Mouse (Mus musculus): ENCODE results near the gene Map3k14. TPM values are rescaled to one million over a fixed set of nuclear protein-coding genes. Genes with fewer than 3 reads are reported as not detected.

The Map3k14 gene
- polyA plus RNA-seq, 1 experiment = 8.6 TPM

DNA sequence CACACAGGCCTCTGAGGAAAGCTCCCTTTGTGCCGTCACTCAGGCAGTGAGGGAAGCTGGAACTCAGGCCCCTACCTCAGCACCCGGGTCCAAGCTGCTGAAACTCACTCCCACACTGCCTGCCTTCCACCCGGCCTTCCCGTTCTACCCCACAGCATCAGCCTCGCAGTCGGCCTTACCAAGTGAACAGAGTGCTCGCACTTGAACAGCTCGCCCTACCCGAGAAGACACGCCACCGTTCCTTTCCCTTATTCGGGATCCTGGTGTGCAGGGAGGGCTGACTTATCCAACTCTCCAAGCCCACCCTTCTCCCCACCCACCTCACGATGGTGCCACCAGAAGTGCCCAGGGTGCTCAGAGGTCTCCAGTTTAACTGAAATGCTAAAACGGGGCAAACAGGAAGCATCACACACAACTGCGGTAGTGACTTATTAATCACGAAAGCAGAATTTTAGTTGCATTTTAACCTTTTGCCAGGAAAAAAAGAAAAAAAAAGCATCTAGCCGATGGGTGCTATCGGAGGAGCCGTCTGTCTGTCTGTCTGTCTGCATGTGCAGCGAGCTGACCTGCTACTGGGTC, 2.8 kb downstream of the Map3k14 start:
- DNase-seq = peak; percentile 79
- Histone ChIP-seq H3K27me3 (replicated peaks; ENCODE audit: control insufficient read depth, insufficient read depth, low read length) (no peaks in the 10 kb centered on the region), H3K4me3 (ENCODE audit: insufficient read depth, low read depth, low read length) (peak overlapping the region; percentile 44), H3K36me3 (ENCODE audit: control insufficient read depth, insufficient read depth, low read length) (no peaks in the 10 kb centered on the region), H3K27ac (ENCODE audit: insufficient read depth, low read depth, low read length) (peak overlapping the region; percentile 39), H3K4me1 (ENCODE audit: control insufficient read depth, insufficient read depth, low read length) (peaks cover 36% of the 10 kb centered on the region)
- 31% methylated on average over 20 of the region's 20 CpGs for WGBS
- no peak for TF ChIP-seq POLR2A (IDR thresholded peaks at IDR 0.05; ENCODE audit: low read depth, low read length)
- TF ChIP-seq CTCF (conservative IDR thresholded peaks at IDR 0.05; ENCODE audit: insufficient read depth, insufficient read length, low read depth, low read length) = no peak

DNA sequence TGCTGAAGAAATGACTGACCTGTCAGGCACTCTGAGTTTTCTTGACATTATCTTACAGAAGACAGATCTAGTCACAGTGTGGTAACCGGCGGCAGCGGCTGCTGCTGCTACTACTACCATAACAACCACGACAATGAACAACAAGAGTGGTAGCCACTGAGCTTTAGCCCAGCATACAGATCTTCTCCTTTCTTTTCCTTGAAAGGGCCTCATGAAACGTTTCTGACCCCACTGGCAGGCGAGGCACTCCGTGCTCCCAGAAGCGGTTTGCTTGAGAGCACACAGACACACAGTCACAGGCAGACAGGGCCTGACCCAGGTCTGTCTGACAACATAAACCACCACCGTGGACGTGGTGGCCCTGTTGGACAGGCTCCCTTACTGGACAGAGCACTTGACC, 3.7 kb downstream of the Map3k14 start:
- Histone ChIP-seq H3K4me1 (ENCODE audit: control insufficient read depth, insufficient read depth, low read length) (peaks cover 39% of the 10 kb centered on the region), H3K27me3 (replicated peaks; ENCODE audit: control insufficient read depth, insufficient read depth, low read length) (no peaks in the 10 kb centered on the region), H3K36me3 (ENCODE audit: control insufficient read depth, insufficient read depth, low read length) (no peaks in the 10 kb centered on the region), H3K4me3 (ENCODE audit: insufficient read depth, low read depth, low read length) (no peak overlapping the region), H3K27ac (ENCODE audit: insufficient read depth, low read depth, low read length) (peak overlapping the region; percentile 6; the same call in 1 of the 2 replicates)
- TF ChIP-seq POLR2A (IDR thresholded peaks at IDR 0.05; ENCODE audit: low read depth, low read length) = no peak
- TF ChIP-seq CTCF (conservative IDR thresholded peaks at IDR 0.05; ENCODE audit: insufficient read depth, insufficient read length, low read depth, low read length) = no peak
- WGBS = 40% methylated on average over 10 of the region's 10 CpGs
- DNase-seq = peak; percentile 36

- WGBS = 40% methylated on average over 20 of the region's 20 CpGs
- Histone ChIP-seq H3K4me3 (ENCODE audit: insufficient read depth, low read depth, low read length) (peak overlapping the region; percentile 2; the same call in 1 of the 2 replicates), H3K27ac (ENCODE audit: insufficient read depth, low read depth, low read length) (peak overlapping the region; percentile 66), H3K36me3 (ENCODE audit: control insufficient read depth, insufficient read depth, low read length) (no peaks in the 10 kb centered on the region), H3K27me3 (replicated peaks; ENCODE audit: control insufficient read depth, insufficient read depth, low read length) (no peaks in the 10 kb centered on the region), H3K4me1 (ENCODE audit: control insufficient read depth, insufficient read depth, low read length) (peaks cover 36% of the 10 kb centered on the region)
- peak; percentile 66 for DNase-seq
- no peak for TF ChIP-seq POLR2A (IDR thresholded peaks at IDR 0.05; ENCODE audit: low read depth, low read length)
- TF ChIP-seq CTCF (conservative IDR thresholded peaks at IDR 0.05; ENCODE audit: insufficient read depth, insufficient read length, low read depth, low read length) = no peak
These were observed 4.6 kb downstream of the Map3k14 start for GRCm38 (mm10) chr11:103262412-103263267.

DNA sequence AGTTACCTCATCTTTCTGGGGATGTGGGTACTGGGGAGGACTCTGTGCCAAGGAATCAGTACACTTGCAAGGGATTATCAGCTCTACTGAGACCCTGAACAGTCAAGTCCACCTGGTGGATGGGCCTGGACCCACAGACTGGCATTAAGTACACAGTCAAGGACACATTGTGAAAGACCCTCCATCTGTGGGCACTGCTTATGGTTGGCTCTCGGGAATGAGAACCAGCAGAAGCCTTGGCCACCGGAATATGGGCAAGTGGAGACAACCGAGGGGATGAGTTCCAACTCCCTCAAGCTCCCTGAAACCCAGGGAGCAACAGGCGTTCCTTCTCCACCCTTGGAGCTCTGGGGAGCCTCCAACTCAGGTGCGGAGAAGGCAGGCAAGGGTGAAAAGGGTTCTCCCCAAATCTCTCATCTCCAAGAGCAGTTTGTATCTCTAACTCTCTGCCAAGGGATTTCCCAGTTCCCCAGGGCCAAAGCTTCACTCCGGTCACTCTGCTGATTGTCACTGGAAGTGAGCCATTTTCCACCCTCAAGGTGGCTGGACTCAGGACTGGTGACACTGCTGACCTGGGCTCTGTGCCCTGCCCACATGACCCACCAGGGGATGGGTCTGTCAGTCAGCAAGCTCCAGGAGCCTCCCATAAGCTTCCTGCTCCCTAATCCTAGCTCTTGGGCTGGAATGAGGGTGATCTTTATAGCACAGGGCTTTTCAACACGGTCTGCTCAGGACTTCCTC, 5.4 kb downstream of the Map3k14 start:
- DNase-seq = peak; percentile 84
- WGBS = 68% methylated on average over 7 of the region's 7 CpGs
- TF ChIP-seq CTCF (conservative IDR thresholded peaks at IDR 0.05; ENCODE audit: insufficient read depth, insufficient read length, low read depth, low read length) (no peak), POLR2A (IDR thresholded peaks at IDR 0.05; ENCODE audit: low read depth, low read length) (no peak)
- Histone ChIP-seq H3K36me3 (ENCODE audit: control insufficient read depth, insufficient read depth, low read length) (no peaks in the 10 kb centered on the region), H3K4me1 (ENCODE audit: control insufficient read depth, insufficient read depth, low read length) (peaks cover 36% of the 10 kb centered on the region), H3K27me3 (replicated peaks; ENCODE audit: control insufficient read depth, insufficient read depth, low read length) (no peaks in the 10 kb centered on the region), H3K4me3 (ENCODE audit: insufficient read depth, low read depth, low read length) (0 out of 2 replicates have a peak overlapping the region, but pooled peaks have one; percentile 2), H3K27ac (ENCODE audit: insufficient read depth, low read depth, low read length) (peak overlapping the region; percentile 66)

DNA sequence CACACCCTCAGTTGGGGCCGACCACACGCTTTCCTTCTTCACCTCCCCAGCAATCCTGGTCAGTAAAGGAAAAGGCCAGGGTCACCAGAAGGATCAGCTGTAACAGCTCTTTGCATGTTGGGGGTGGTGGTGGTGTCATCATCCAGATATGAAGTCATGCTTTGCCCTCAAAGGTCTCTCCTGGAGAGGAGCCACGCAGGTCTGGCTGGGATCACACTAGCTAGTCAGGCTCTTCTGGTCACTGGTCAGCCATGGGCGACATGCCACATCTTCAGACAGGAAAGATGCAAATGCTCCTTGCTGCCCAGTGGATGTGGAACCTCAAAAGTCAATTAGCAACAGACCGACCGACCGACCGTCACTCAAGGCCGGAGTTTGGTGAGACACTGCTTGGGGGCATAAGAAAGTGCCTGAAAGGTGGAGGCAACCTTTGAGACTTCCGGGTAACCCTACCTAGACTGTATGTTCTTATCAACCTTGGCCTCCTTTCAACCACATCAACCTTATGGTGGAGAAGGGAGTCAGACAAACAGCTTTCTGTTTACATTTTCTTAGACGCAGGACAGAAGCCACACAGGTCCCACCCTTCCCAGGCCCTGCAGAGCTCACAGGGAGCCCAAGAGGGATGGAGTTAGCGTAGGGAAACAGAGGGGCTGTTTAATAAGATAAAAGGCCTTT, 6.6 kb downstream of the Map3k14 start:
- H3K4me3 ChIP-seq (ENCODE audit: insufficient read depth, low read depth, low read length) = no peak overlapping the region
- peak; percentile 40 for DNase-seq
- H3K27ac ChIP-seq (ENCODE audit: insufficient read depth, low read depth, low read length) = peak overlapping the region; percentile 44
- H3K27me3 ChIP-seq (replicated peaks; ENCODE audit: control insufficient read depth, insufficient read depth, low read length) = no peaks in the 10 kb centered on the region
- TF ChIP-seq POLR2A (IDR thresholded peaks at IDR 0.05; ENCODE audit: low read depth, low read length) (no peak), CTCF (conservative IDR thresholded peaks at IDR 0.05; ENCODE audit: insufficient read depth, insufficient read length, low read depth, low read length) (no peak)
- H3K4me1 ChIP-seq (ENCODE audit: control insufficient read depth, insufficient read depth, low read length) = peaks cover 25% of the 10 kb centered on the region
- no peaks in the 10 kb centered on the region for H3K36me3 ChIP-seq (ENCODE audit: control insufficient read depth, insufficient read depth, low read length)
- 69% methylated on average over 12 of the region's 12 CpGs for WGBS

DNA sequence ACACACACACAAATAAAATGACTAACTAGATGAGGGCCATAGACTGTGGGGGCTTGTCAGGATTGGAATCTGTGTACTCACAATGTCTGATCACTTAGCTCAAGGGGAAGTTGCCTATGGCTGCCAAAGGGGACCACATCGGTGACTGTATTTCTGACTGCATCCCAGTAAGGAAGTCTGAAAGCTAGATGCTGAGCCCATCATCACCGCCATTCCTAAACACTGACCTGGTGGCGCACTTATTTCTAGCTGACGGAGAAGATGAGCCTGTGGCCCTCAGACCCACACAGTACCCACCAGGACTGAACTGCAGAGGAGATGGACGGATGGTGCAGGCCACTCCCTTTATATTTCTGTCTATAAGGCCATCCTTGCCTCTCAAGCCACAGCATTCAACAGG, 7.2 kb downstream of the Map3k14 start:
- H3K27ac ChIP-seq (ENCODE audit: insufficient read depth, low read depth, low read length) = 0 out of 2 replicates have a peak overlapping the region, but pooled peaks have one; percentile 6
- DNase-seq = no peak
- no peak overlapping the region for H3K4me3 ChIP-seq (ENCODE audit: insufficient read depth, low read depth, low read length)
- 84% methylated on average over 5 of the region's 5 CpGs for WGBS
- no peaks in the 10 kb centered on the region for H3K36me3 ChIP-seq (ENCODE audit: control insufficient read depth, insufficient read depth, low read length)
- H3K27me3 ChIP-seq (replicated peaks; ENCODE audit: control insufficient read depth, insufficient read depth, low read length) = no peaks in the 10 kb centered on the region
- peaks cover 22% of the 10 kb centered on the region for H3K4me1 ChIP-seq (ENCODE audit: control insufficient read depth, insufficient read depth, low read length)
- TF ChIP-seq CTCF (conservative IDR thresholded peaks at IDR 0.05; ENCODE audit: insufficient read depth, insufficient read length, low read depth, low read length) = no peak
- no peak for TF ChIP-seq POLR2A (IDR thresholded peaks at IDR 0.05; ENCODE audit: low read depth, low read length)

Measured in kidney, adult 2 months (tissue).